Mouse (Mus musculus): ENCODE data around the gene Rtp2.

- TF ChIP-seq CTCF (IDR thresholded peaks at IDR 0.05; ENCODE audit: low read depth, low read length) (no peak), GATA1 (IDR thresholded peaks at IDR 0.05; ENCODE audit: borderline replicate concordance, low read length) (no peak), GATA2 (IDR thresholded peaks at IDR 0.05; ENCODE audit: borderline replicate concordance, low read depth, low read length) (no peak), TAL1 (conservative IDR thresholded peaks at IDR 0.05; ENCODE audit: low read depth, low read length) (no peak), POLR2AphosphoS5 (IDR thresholded peaks at IDR 0.05; ENCODE audit: insufficient replicate concordance, low read depth, low read length) (no peak)
Observed at GRCm38 (mm10) chr16:23972126-23972740, 40.0 kb upstream of the Rtp2 start.

All from G1E (cell line).